Mouse (Mus musculus) bone marrow macrophage, adult 2 months (primary cell): ENCODE measurements around the gene Tmem178b. TPM values are rescaled to one million over a fixed set of nuclear protein-coding genes. Genes with fewer than 3 reads are reported as not detected.

Source experiments
- H3K27ac ChIP-seq: 2 replicates; pipeline ENCODE4 v1.5.1; 2012; ENCODE audit warnings: low read depth, low read length; ENCODE audit not compliant: insufficient read depth
- H3K4me1 ChIP-seq: 2 replicates; pipeline ENCODE4 v1.6.1; 2012; ENCODE audit warnings: low read length; ENCODE audit not compliant: control insufficient read depth, insufficient read depth
- H3K4me3 ChIP-seq: 2 replicates; pipeline ENCODE4 v1.5.1; 2012; ENCODE audit warnings: mild to moderate bottlenecking, low read length, moderate library complexity; ENCODE audit not compliant: insufficient read depth
- CTCF ChIP-seq: IDR thresholded peaks from 2 replicates; pipeline ENCODE4 v1.5.1; 2012; ENCODE audit warnings: low read depth, mild to moderate bottlenecking, low read length, moderate library complexity
- POLR2A ChIP-seq: IDR thresholded peaks from 2 replicates; pipeline ENCODE4 v1.6.1; 2012; ENCODE audit warnings: mild to moderate bottlenecking, low read depth, low read length, borderline replicate concordance
- polyA plus RNA-seq: library from polyadenylated mRNA; stranded (reverse); fragments of >200 nt; gene quantifications from 2 replicates; pipeline ENCODE4 v1.2.4, GENCODE M21; 2012; ENCODE audit not compliant: missing spikeins, insufficient read depth, insufficient read length

Gene Tmem178b
- polyA plus RNA-seq, 1 experiment: not detected

- Histone ChIP-seq H3K4me3 (no peak overlapping the region), H3K27ac (no peak overlapping the region), H3K4me1 (no peaks in the 10 kb centered on the region)
- TF ChIP-seq CTCF (no peak), POLR2A (no peak)
Measured at GRCm38 (mm10) chr6:39917729-39918128, 44.7 kb downstream of the Tmem178b start.

DNA sequence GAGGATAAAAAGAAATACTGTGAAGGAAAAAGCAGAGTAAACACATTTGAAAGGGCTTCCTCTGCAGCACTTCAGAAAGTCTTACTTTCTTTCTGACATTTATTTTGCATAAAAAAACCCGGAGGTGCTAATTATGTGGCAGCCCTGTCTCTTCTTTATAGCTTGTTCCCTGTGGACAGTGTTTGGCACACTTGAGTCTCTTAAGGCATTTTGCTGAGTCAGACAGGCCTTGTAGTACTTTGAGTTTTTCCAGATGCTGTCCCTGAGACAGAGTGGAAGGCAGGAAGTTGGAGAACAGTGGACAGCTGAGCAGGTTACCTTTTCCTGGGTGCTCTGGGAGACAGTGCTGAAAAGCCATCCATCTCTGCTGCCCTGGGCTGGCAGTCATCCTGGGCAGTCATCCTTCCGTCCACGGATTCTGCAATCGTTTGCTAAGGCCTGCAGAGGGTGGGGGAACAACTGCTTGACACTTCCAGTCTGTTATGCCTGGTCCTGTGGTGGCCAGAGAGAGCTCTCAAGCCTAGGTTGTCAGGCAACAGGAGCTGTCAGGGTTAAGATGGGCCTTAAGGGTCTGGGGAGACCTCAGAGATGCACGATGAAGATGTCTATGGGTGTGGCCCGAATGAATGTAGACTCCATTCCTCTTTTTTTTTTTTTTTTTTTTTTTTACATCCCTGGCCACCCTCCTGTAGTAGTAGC is 46.1 kb downstream of the Tmem178b start:
- Histone ChIP-seq H3K4me1 (no peaks in the 10 kb centered on the region), H3K4me3 (no peak overlapping the region), H3K27ac (no peak overlapping the region)
- TF ChIP-seq POLR2A: no peak
- no peak for TF ChIP-seq CTCF

GRCm38 (mm10) chr6:39926442-39926841 is 53.4 kb downstream of the Tmem178b start:
- no peak overlapping the region for H3K4me3 ChIP-seq
- TF ChIP-seq POLR2A: no peak
- TF ChIP-seq CTCF: no peak
- H3K4me1 ChIP-seq: no peaks in the 10 kb centered on the region
- no peak overlapping the region for H3K27ac ChIP-seq

DNA sequence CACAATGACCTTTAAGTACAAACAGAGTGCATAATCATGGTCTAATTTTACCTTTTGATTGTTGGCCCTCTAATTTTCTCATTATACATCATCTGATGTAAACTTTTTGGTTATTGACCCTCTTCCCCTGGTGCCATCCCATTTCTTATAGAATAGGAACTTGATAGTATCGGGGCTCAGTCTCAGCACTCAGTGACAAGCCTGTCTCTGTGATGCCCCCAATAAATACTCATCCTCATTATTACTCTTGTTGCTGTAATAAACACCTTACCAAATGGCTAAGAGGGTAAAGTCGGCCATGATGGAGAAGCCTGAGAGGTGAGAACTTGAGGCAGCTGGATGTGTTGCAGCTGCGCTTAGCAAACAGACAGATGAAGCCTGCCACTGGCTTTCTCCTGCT is 63.5 kb downstream of the Tmem178b start:
- H3K27ac ChIP-seq: no peak overlapping the region
- TF ChIP-seq POLR2A: no peak
- no peak for TF ChIP-seq CTCF
- no peaks in the 10 kb centered on the region for H3K4me1 ChIP-seq
- no peak overlapping the region for H3K4me3 ChIP-seq

- H3K4me3 ChIP-seq: no peak overlapping the region
- H3K4me1 ChIP-seq: no peaks in the 10 kb centered on the region
- TF ChIP-seq CTCF (no peak), POLR2A (no peak)
- no peak overlapping the region for H3K27ac ChIP-seq
Measured at GRCm38 (mm10) chr6:39940920-39941319, 67.8 kb downstream of the Tmem178b start.

DNA sequence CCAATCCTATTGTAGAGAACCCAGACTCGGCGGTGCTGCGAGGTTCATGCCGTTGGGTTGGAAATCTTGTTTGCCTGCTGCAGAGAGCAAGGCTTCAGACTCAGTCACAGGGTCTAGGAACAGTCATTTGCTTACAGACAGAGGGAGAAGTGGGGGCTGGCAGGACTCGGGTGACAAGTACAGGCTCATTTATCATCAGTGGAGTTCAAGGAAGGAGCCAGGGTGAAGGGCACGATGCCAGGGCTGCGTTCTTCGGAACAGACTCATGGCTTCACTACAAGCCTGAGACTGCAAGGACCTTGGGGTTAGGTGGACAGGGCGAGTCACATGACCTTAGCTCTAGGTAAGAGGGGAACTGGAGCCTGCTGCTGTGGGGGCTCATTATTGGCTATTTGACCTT is 71.8 kb downstream of the Tmem178b start:
- Histone ChIP-seq H3K27ac (no peak overlapping the region), H3K4me1 (no peaks in the 10 kb centered on the region), H3K4me3 (no peak overlapping the region)
- TF ChIP-seq CTCF: no peak
- no peak for TF ChIP-seq POLR2A

GRCm38 (mm10) chr6:39945670-39946440 is 72.8 kb downstream of the Tmem178b start:
- Histone ChIP-seq H3K27ac (no peak overlapping the region), H3K4me3 (no peak overlapping the region), H3K4me1 (no peaks in the 10 kb centered on the region)
- no peak for TF ChIP-seq POLR2A
- no peak for TF ChIP-seq CTCF

GRCm38 (mm10) chr6:39946601-39947000 is 73.5 kb downstream of the Tmem178b start:
- H3K4me3 ChIP-seq: no peak overlapping the region
- no peak overlapping the region for H3K27ac ChIP-seq
- TF ChIP-seq CTCF: no peak
- no peak for TF ChIP-seq POLR2A
- H3K4me1 ChIP-seq: no peaks in the 10 kb centered on the region

DNA sequence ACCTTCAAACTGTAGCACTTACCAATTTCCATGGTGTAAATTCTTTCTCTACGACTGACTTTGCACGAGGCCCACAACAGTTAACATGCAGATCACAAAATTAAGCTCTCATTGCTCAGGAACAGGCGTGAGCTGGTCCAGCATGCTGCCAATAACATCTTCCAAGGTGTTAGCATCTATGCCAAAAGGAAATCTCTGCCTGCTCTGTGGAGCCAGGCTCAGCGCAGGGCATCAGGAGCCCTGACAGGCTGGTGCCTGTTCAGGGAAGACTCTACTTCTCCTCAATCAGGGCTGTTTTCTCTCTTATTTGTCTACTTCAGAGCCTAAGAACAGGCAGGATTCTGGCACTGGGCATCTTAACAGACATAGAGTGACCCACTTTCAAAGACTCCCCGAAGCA is 80.9 kb downstream of the Tmem178b start:
- TF ChIP-seq POLR2A: no peak
- TF ChIP-seq CTCF: no peak
- H3K4me3 ChIP-seq: no peak overlapping the region
- no peaks in the 10 kb centered on the region for H3K4me1 ChIP-seq
- no peak overlapping the region for H3K27ac ChIP-seq

DNA sequence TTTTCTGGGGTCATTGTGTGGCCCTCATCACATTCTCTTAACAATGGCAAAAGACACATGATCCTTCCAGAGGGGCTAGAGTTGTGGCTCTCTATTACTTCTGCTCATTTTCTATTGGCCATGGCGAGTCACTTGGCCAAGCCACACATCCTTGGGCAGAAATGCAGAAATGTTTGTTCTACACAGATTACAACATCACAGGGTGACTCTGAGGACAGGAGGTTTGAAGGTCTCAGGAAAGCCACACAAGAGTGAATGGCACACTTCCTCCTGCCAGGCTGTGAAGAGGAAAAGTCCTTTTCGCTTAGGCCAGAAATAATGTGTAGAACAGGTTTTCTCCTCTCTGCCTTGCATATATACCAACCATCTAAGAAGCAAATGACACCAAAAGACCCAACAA is 82.1 kb downstream of the Tmem178b start:
- Histone ChIP-seq H3K4me3 (no peak overlapping the region), H3K27ac (no peak overlapping the region)
- TF ChIP-seq POLR2A (no peak), CTCF (no peak)

More for the DNA sequence above, 82.1 kb downstream of the Tmem178b start:
- H3K4me1 ChIP-seq: no peaks in the 10 kb centered on the region
